Mouse (Mus musculus) cerebellum, postnatal 36 days (tissue): ENCODE data around the gene Aicda.

Source experiments
- DNase-seq, 2 experiments: peaks; one replicate each; pipeline ENCODE4 v3.0.0; 2021 to 2022; ENCODE audit warnings: mixed read lengths in 2 of 2

Aicda gene

DNA sequence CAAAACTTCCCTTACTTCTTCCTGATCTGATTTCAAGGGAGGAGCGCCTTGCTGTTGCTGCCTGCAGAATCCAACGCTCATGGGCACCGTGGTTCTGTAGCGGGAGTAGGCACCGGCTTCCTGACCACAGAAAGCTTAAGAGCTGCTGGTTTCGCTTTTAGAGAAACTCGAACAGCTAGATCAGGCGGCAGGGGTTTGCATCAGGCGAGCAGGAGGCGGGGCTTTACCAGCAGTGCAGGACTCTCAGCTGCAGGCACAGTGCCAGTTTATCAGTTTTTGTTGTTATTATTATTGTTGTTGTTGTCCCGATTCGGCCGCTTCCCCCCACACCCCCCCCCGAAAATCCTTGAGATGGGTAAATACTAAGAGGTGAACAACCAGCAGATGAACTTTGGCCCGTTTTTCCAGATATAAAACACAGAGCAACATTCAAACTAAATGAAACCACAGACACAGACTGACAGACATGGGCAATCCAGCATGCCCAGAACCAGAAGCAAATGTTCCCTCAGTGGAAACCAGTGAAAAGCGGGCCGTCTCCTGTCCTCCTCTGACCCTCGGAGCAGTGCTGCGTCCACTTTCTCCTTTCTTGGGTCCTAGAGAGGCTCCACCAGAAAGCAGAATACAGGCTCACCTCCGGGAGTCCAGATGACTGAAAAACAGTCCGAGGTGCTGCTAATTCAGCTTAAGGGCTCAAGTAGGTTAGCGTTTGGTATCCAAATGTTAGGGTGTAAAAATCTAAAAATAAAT is 48.8 kb downstream of the Aicda start, which contains the start of gene Apobec1:
Gene Apobec1 (minus strand): TSS at position 203 of the 750 bp plus-strand sequence.
- DNase-seq, result peak; percentile 7 to 9

DNA sequence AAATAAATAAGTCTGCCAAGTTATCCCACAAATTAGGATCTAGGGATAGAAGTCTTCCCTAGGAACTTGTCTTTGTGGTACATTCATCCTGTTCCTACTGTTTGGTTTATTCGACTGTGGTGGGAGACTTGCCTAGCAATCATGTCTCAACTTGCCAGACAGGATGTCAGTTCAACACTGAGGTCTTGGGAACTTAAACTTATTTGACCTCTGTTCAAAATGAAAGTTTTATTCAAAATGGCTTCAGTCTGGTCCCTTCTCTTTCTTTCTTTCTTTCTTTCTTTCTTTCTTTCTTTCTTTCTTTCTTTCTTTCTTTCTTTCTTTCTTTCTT is 49.4 kb downstream of the Aicda start:
- no peak for DNase-seq

DNA sequence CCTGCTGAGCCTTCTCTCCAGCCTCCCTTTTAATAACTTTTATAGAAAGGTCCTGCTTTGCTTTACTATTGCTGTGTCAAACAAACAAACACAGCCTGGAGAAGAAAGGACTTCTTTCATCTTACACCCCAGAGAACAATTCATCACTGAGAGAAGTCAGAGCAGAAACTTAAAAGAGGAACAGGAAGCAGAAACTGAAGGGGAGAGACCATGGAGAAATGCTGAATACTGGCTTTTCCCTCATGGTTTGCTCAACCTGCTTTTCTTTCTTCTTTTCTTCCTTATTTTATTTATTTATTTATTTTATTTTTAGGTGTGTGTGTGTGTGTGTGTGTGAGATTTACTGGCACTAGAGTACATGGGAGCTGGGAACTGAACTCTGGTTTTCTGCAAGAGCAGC is 50.7 kb downstream of the Aicda start:
- no peak for DNase-seq

DNA sequence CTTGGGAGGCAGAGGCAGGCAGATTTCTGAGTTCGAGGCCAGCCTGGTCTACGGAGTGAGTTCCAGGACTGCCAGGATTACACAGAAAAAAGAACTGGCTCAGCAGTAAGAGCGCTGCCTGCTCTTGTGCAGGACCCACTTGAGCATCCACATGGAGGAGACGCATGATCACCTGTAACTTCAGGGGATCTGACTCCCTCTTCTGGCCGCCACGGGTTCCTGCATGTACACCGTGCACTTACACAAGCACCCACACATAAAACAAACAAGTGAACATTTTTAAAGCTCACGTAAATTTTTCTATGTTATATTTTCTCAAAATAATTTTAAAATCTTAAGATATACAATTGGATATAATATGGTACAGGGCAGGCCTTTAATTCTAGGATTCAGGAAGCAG is 51.9 kb downstream of the Aicda start:
- no peak for DNase-seq

DNA sequence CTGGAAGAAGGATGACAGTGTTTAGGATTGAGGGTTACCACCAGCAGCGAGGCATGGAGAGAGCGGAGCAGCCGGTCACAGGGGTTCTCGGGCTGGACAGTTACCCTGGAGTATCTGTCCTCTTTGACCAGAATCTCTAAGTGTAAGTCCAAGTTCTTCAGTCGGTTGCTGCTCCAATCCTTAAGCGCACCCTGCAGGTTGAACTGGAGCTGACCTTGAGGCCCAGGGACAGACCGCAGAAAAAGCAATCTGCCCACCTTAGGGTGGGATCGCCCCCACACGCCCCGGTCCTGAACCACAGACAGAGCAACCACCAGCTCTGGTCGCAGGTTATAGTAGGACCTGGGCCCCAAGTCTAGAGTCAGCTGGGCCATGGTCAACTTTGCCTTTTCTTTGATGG is 53.1 kb downstream of the Aicda start:
- no peak for DNase-seq

DNA sequence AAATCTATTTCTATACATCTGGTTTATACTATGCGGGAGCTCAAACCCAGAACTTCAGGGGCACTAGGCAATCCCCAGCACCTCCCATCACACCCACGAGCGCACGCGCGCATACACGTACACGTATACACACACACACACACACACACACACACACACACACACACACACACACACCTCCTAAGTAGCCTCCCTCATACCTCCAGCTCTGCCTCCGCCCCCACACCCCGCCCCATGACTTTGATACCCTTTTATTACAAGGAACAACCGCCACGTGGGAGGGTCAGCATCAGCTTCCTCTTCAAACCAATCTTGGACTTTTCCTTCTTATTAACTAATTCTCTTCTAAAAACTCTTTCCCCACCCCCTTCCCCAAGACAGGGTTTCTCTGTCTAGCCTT is 54.1 kb downstream of the Aicda start:
- DNase-seq, result no peak

DNA sequence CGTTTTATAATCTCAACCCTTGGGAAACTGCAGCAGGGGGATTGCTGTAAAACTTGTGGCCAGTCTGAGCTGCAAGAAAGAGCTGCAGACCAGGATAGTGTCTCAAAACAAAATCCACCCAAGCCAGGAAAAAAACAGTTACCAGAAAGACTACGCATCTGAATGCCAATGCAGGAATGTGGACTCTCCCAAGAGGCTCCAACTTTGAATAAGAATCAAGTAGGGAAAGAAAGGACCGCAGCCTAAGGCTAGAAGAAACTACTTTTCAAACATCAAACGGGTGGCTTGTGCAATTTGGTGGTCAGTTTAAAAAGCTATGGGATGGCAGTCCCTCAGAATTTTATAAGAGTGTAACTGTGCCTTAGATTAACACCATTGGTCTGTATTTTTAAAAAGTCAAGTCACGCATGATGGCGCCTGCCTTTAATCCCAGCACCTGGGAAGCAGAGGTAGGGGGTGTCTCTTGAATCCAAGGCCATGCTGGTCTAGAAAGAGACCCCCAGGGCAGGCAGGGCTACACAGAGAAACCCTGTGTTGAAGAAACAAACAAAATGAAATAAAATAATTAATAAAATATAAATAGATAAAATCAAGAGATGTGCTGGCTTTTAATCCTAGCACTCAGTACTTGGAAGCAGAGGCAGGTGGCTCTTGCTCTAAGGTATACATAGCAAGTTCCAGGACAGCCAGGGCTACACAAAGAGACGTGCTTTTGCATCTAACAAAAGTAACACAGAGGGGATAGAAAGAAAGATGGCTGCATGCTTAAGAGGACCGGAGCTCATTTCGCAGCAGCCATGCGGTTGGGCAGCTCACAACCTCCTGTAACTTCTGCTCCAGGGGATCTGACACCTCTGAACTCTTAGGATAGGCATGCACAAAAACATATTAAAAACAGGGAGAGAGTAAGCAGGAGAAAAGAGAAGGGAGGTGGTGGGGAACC is 55.1 kb downstream of the Aicda start:
- no peak for DNase-seq

DNA sequence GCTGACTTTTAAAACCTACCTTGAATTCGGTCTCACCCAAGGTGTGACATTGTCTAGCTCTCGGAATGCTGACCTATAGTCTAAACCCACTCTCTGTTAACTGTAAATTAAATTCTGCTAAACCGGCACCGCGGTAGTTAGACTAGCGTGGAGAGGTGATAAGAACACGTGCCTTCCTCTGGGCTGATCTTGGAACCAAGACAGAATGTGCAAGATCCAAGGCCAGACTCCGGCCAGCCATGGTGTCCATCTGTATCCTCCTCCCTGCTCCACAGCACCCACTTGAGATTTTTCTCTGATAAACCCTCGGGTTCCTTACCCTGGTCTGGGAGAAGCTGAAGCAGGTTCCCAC is 55.8 kb downstream of the Aicda start:
- no peak for DNase-seq

DNA sequence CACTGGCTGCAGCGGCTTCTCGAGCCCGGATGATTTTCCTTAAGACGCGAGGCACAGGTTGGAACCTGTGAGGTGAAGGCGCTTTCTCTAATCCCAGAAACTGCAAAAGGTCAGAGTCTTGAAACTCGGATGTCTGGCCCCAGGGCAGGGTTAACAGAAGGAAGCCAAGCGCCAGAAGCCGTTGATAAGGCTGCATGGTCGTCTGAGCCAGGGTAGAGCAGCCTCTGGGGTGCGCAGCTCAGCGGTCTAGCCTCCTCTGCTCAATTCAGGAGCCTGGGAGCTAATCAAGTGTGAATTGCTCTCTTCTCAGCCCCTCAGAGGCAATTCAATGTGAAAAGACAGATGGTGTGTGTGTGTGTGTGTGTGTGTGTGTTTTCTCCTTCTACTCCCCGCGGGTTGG is 56.2 kb downstream of the Aicda start, which contains the start of gene Gdf3:
Gene Gdf3 (minus strand): TSS at position 317 of the 400 bp plus-strand sequence.
- DNase-seq, result no peak

DNA sequence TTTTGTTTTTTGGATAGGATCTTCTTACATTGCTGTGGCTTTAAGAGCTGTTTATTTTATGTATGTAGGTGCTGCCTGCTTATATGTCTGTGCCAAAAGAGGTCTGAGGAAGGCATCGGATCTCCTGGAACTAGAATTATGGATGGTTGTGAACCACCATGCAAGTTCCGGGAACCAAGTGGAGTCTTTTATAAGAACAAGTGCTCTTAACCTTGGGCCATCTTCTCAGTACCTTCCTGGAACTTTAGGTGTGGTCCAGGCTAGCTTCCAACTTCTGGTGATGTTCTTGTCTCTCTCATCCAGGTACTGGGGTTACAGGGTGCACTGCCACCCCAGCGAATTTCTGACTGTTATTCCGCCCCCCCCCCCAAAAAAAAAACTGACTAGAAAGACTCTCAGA is 58.8 kb downstream of the Aicda start:
- no peak for DNase-seq
